Mouse (Mus musculus): ENCODE measurements at regions not wholly inside any gene's neighbourhood (a gene's known extent, or its start where the extent isn't known, plus 50 kb on each side); places are given as distances from the start of the nearest gene placed in this dataset.
A peak's percentile ranks its signal among the peaks of the same experiment; 100 is the strongest.
"Not testable (repeated sequence)": the region's sequence is repeated elsewhere in the genome, so short reads cannot be mapped to it uniquely, and the experiment has no call there.

DNA sequence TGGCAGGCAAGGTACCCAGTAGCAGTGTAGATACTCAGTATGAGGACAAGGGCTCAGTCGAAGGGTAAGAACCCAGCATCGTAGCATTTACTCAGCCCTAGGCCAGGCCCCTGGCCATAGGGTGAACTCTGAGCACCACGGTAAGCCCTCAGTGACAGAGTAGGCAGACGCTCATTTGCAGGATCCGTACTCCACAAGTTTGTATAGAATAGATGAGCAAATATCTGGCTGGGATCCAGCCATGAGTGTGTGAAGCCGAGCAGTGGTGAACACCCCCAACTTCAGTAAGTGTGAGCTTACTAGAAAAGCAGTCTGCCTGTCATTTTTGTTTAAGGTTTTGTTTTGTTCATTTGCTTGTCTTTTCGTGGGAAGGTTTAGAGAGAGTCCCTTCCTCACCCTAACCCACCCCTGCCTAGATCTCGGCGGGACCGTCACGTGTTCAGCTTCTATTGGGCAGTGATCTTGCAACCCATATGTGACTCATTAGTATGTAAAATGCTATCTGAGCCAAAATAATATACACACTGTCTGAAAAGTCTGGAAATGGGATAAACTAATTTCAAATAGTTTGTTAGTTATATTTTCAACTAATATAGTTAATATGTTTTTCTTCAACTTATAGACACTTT is 76.3 kb downstream of the Gm5447 start:
- no peak for DNase-seq (ENCODE audit: low spot score in 2 of 2)

- DNase-seq (ENCODE audit: low spot score in 2 of 2), result not testable (repeated sequence)
These were observed 77.6 kb downstream of the Gm5447 start for GRCm38 (mm10) chr13:31051586-31051985.

- DNase-seq (ENCODE audit: low spot score in 2 of 2), result no peak
These were observed 80.4 kb downstream of the Gm5447 start for GRCm38 (mm10) chr13:31054356-31054755.

DNA sequence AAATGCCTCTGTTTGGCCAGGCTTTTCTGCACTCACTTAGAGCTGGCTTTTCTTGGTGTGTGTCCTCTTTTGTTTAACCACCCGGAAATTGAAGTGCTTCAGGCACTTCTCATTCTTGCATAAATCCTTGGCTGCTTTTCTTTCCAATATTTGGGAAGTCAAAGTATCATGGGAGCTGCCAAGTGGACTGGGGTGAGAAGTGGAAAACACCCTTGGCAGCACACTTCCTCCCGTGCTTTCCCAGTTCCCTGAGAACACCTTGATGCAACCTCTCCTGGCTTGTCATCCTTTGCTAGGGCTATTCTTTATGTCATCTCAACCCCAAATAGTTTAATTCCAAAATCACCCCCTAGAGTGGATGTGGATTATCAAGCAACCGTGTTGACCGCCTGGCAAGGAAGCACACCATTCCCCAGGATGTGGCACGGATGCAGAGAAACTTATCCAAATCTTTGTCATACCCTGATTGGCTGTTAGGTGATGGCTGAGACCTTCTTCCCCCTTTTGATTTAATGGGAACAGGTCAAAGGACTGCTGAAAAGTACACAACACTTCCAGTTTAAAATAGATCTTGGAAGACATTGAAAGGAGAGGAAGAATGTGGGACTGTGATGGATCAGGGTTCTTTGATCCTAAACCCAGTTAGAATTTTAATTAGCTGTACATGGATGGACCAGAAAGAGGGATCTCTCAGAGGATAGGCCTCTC is 81.5 kb downstream of the Gm5447 start:
- DNase-seq (ENCODE audit: low spot score in 2 of 2), result no peak

DNA sequence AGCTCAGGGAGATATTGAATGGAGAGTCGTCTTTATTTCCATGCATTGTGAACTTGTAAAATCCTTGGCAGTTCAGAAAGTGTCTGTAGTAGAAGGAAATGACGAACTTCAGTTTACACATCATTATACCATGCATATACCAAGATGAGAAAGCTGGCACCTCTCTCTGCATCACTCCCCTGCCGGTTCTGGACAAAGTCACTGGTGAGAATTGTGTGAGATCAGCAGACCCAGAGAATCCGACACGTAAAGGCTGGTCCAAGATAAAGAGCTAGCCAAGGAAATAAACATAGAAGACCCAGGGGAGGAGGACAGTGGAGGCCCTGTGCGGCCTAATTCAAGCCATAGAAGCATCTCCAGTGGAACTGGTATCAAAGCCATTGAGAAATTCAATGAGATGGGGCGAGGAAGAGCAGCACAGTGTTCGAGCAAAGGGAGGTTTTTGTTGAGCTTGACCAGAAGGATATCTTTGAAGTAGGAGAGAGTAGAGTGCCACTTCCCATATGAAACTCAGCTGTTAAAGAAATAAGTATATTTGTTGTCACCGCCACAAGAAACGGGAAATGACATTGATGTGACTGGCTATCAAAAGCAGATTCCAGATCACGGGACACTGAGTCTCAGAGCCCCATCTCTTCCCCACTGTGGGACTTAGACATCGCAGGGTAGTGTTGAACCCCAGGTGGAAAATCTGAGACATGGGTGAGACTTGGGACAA is 82.3 kb downstream of the Gm5447 start:
- DNase-seq (ENCODE audit: low spot score in 2 of 2), result no peak

DNA sequence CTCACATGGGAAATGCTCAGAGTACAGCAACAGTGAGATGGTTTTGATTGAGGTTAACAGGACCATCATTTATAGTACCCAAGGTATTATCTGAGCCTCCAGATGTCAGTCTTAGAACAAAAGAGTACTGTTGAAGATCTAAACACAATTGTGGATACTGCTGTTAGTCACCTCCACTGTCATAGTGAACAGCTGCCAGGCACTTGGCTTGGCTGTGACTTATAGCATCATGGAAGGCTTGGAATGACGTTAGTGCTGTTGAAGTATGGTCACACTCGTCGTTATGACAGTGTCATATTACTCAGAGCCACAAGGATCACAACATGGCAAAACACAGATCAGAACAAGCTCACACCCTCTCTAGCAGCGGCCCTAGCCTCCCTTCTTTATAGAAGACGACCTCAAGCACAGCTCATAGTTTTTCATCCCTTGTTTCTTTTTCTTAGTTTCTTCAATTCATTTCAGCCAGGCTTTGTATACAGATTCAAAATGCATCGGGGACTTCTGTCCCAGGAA is 87.0 kb downstream of the Gm5447 start:
- DNase-seq (ENCODE audit: low spot score in 2 of 2), result no peak

DNA sequence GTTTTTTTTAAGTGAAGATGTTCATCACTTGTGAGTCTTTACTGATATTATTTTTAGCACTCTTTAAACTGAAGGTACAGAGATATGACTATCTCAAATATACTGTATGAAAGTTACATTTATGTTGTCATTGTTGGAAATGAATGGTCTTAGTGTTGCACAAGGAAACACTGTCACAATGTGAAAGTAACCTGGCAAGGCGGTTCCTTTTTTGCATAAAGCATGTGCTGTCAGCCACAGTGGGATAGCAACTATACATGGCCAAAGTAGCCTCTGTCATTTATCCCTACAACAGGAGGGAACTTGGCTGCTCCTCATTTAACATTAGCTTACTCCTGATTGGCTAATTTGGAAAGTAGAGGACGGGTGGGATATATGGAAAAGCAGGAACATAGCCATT is 94.3 kb downstream of the Gm5447 start:
- no peak for DNase-seq (ENCODE audit: low spot score in 2 of 2)

GRCm38 (mm10) chr13:31076541-31076940 is 102.5 kb downstream of the Gm5447 start:
- DNase-seq (ENCODE audit: low spot score in 2 of 2), result no peak

DNA sequence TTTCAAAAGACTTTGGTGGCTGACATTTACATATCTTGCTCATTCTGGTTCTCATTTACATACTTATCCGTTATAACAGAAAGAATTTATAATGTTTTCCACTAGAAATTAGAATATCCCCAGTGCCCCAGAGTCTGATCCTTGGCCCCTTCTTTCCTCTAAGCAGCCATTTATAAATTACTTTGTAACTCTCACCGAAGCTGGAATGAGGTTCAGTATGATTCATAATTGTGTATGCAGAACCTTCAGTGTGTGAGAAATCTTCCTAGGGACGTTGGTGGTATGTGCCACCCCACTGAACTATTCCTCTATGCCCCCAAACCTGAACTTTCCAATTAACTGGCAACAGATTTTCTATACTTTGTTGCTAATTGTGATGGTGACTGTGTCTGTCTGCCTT is 104.7 kb downstream of the Gm5447 start:
- DNase-seq (ENCODE audit: low spot score in 2 of 2), result no peak

DNA sequence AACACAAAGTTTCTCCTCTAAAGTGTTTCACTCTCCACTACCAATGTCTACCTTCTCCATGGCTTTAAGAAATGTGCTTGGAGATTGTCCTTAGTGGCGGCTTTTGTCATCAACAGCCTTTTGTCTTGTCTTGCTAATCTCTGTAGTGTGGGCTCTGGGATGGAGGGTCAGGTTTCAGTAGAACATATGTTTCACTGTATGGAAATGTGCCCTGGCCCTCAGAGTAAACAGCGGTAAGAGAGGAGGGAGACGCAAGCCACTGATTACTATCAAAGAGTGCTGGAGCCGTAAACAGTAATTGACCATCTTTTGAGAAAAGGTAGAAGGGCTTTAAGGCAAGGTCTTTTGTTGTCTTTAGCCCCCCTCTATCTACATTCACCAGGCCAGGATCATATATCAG is 106.2 kb downstream of the Gm5447 start:
- DNase-seq (ENCODE audit: low spot score in 2 of 2), result no peak

- peak; percentile 12 to 53 for DNase-seq (ENCODE audit: low spot score in 2 of 2)
These were observed 108.6 kb downstream of the Gm5447 start for GRCm38 (mm10) chr13:31082448-31083140.

GRCm38 (mm10) chr13:31101051-31101450 is 127.0 kb downstream of the Gm5447 start:
- no peak for DNase-seq (ENCODE audit: low spot score in 2 of 2)

DNA sequence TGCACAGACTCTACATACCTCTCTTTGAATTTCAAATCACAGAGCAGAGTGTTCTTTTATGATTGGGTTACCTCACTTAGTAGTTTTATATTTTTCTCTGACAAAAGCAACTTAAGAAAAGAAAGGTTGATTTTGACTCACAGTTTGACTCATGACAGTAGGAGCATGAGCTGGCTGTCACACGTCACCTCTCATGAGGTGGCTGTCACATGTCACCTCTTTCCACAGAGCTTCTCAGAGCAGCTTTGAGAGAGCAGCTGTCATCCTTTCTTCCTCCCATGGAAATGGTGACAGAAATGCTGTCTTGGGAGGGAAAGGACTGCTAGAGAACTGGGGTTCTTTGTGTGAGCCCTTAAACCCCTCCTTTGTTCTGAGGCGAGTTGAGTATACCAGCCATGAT is 133.4 kb downstream of the Gm5447 start:
- DNase-seq (ENCODE audit: low spot score in 2 of 2), result no peak

GRCm38 (mm10) chr13:31109231-31109630 is 135.2 kb downstream of the Gm5447 start:
- DNase-seq (ENCODE audit: low spot score in 2 of 2), result no peak

DNA sequence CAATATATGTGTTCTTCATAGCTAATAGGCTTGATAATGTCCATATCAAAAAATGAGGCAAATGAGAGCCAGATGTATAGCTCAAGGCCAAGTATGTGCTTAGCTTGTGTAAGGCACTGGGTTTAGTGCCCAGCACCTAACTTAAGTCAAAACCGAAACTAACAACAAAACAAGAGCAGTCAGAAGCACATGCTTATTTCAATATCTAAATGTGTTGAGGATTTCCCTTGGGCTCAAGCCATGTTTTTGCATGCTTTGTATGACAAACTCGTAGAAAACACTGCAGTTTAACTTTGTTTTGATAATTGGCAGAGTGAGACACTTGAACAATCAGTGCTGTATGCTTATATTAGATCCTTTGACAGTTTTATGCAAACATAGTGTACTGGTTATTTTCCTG is 148.7 kb downstream of the Gm5447 start:
- DNase-seq (ENCODE audit: low spot score in 2 of 2), result no peak

DNA sequence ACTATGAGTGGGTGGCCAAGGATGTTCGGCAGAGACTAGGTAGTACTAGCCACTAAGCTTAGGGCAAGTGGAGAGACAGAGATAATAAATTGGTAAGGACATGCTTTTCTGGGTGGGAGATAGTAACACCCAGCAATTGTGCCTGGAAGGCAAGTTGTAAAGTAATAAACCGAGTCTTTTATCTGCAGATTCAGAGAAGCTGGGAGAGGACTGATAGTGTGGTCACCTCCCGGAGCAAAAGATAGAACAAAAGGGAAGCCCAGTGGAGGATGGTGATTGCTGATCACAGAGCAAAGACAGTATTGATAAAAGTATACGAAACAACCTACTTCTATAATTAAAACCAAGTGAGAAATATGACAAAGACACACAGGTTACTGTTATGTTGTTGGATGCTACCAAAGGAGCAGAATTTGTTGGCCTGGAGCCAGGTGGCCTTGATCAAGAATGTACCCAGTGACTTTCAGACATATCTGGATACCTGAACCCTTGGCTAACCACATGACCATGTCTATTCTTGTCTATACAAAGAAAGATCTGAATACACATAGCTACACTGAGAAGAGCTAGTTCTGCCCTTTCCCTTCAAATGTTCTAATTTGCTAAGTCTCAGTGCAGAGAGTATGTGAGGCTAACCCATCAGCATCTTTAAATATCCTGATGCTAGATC is 150.7 kb downstream of the Gm5447 start:
- DNase-seq (ENCODE audit: low spot score in 2 of 2), result no peak

DNA sequence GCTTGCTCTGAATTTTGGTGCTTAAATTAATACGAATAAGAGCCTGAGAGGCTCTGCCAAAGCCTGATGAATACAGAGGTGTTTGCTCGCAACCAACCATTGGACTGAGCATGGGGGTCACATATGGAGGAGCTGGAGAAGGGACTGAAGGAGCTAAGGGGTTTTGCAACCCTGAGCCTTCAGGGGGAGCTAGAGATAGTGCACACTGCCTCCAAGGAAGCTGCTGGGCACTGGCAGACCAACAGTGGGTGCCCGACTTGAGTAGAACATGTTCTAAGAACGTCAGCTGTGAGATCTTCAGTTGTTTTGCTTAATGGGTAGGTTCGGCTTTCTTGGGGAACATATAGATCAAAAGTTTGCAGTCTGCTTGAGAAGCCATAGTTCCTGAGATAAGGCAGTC is 158.5 kb downstream of the Gm5447 start:
- no peak for DNase-seq (ENCODE audit: low spot score in 2 of 2)

DNA sequence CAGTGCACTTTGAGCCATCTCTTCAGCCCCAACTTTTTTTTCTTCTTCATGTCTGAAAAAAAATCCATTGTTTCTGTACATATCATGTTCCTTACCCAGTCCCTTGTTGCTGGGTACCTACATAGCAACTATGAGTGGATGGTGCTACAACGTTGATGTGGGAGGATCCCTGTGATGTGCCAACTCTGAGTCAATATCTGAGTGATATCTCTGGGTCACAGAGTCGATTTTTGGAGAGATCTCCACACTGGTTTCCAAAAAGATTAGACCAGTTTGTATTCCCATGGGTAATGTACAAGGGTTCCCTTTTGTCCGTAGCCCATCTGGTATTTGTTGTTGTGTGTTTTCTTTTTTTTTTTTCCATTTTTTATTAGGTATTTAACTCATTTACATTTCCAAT is 165.7 kb downstream of the Gm5447 start:
- no peak for DNase-seq (ENCODE audit: low spot score in 2 of 2)

DNA sequence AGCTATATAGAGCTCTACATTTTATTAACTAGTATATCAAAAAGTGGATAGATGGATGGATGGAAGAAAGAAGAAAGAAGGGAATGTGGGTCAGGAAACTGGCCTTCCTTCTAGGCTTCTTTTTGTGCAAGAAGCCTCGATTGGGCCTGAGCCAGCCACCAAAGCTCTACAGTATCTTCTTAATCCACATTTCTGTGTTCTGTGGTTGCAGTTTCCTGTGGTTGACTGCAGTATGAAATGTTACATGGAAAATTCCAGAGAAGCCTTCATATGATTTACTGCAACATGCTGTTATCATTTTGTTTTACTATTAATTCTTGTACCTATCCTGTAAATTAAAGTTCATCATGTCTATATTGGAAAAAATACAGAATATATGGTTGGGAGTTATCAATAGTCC is 173.3 kb downstream of the Gm5447 start:
- no peak for DNase-seq (ENCODE audit: low spot score in 2 of 2)

DNA sequence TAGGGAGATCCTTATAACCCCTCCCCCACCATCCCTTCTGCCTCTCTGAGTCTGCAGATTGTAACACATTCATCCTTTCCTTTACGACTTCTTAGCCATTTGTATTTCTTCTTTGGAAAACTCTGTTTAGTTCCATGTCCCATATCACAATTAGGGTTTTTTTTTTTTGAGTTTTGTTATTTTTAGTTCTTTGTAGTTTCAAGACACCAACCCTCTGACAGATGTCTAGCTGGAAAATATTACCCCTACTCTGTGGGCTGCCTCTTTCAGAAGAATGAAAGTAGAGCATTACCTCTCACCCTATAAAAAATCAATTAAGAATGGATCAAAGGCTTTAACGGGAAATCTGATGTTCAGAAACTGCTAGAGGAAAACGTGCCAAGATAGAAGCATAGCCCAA is 180.1 kb downstream of the Gm5447 start:
- no peak for DNase-seq (ENCODE audit: low spot score in 2 of 2)

- DNase-seq (ENCODE audit: low spot score in 2 of 2), result no peak
These were observed 190.0 kb downstream of the Gm5447 start for GRCm38 (mm10) chr13:31163878-31164495.
